Mouse (Mus musculus) forebrain, embryonic 12.5 days (tissue): Measurements from ENCODE around the gene Myo1g. TPM values are rescaled to one million over a fixed set of nuclear protein-coding genes. Genes with fewer than 3 reads are reported as not detected.

Experiments
- ATAC-seq: fragments of 200-750 bp; cut with Nextera tagmentation; 2 replicates; pipeline ENCODE4 v1.8.0; 2017; ENCODE audit warnings: moderate TSS enrichment; ENCODE audit not compliant: low FRiP score
- H3K27ac ChIP-seq: fragments of 300-500 bp; sonication (generic); 2 replicates; pipeline ENCODE4 v1.5.1; 2016; ENCODE audit warnings: mild to moderate bottlenecking
- H3K27me3 ChIP-seq: fragments of 300-500 bp; sonication (generic); 2 replicates; pipeline ENCODE4 v1.6.1; 2016; ENCODE audit warnings: mild to moderate bottlenecking
- H3K36me3 ChIP-seq: fragments of 300-500 bp; sonication (generic); replicated peaks from 2 replicates; pipeline ENCODE4 v1.6.1; 2016; ENCODE audit warnings: mild to moderate bottlenecking
- H3K4me1 ChIP-seq: fragments of 300-500 bp; sonication (generic); 2 replicates; pipeline ENCODE4 v1.6.1; 2016
- H3K4me2 ChIP-seq: fragments of 300-500 bp; sonication (generic); 2 replicates; pipeline ENCODE4 v1.6.1; 2016; ENCODE audit warnings: mild to moderate bottlenecking, moderate library complexity
- H3K4me3 ChIP-seq: fragments of 300-500 bp; sonication (generic); replicated peaks from 2 replicates; pipeline ENCODE4 v1.5.1; 2016; ENCODE audit warnings: mild to moderate bottlenecking
- H3K9ac ChIP-seq: fragments of 300-500 bp; sonication (generic); 2 replicates; pipeline ENCODE4 v1.6.1; 2016; ENCODE audit warnings: mild to moderate bottlenecking
- H3K9me3 ChIP-seq: fragments of 300-500 bp; sonication (generic); 2 replicates; pipeline ENCODE4 v1.6.1; 2016
- WGBS: fragments of 180-500 bp; shearing (Covaris S2); methylation state at CpG from one replicate; pipeline ENCODE4 v1.1.7; 2016; 5-methylcytosine and 5-hydroxymethylcytosine counted together
- polyA plus RNA-seq: library from polyadenylated mRNA; unstranded; fragments of >200 nt; fragmentation: Nextera tagmentation; extraction: Ambion mirVana; gene quantifications from 2 replicates; pipeline ENCODE4 v1.2.1, GENCODE M21; 2016

The Myo1g gene
- polyA plus RNA-seq, 1 experiment from 2014 or later: 0.31 TPM

DNA sequence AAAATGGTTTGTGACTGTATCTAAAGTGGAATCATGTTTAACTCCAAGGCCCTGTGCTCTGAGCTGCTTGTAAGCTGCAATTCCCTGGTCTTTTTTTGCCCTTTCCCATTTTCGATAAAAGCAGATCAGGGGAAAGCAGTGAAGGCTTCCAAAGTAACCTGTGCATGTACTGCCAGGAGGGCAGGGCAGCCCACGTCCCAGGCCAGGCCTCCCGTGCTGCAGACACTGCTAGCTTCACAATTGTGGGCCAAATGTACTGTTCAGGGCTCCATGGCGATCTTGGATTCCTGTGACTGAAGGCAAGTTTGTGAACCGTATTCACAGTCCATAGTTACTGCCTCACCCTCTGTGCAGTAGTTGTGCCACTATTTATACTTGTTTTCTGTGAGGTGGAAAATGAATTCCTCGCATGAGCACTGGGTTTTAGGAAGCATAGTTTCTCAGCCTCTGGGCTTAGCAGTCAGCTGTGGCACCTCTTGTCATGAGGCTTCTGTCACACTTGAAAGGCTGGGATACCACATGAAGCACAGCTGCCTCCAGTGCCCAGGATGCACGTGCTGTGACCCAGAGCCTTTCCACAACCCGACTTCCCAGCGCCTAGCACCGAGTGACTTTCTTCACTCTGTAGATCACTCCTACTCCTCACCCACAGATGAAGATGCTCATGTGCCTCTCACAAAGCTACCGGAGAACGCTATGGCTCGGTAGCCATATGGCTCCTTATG lies 39.9 kb downstream of the Myo1g start:
- Histone ChIP-seq H3K27ac (no peak overlapping the region), H3K4me3 (no peak overlapping the region), H3K36me3 (no peaks in the 10 kb centered on the region), H3K4me2 (no peak overlapping the region), H3K4me1 (peaks cover 2% of the 10 kb centered on the region; the same call in 1 of the 2 replicates), H3K9ac (no peak overlapping the region), H3K9me3 (no peaks in the 10 kb centered on the region), H3K27me3 (no peaks in the 10 kb centered on the region)
- no peak for ATAC-seq
- 82% methylated on average over 13 of the region's 13 CpGs for WGBS

DNA sequence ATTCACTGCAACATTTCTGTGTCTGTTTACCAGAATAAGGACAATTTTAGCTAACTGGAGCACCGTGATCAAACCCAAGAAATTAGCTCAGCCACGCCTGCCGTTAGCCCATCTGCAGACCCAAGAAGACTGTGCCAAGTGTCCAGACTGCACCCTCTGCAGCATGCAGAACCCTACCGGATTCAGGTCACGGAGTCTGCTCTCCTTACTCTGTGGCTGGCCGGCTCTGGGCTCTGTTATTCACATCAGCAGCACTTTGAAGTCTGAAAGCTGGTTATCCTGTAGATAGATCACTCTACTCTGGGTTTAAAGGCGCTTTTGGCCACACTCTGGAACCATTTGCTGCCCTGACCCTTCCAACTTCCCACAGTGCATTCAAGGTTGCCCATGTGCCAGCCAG lies 40.6 kb downstream of the Myo1g start:
- Histone ChIP-seq H3K9ac (no peak overlapping the region), H3K36me3 (no peaks in the 10 kb centered on the region), H3K9me3 (no peaks in the 10 kb centered on the region), H3K4me1 (peaks cover 2% of the 10 kb centered on the region; the same call in 1 of the 2 replicates), H3K27ac (no peak overlapping the region), H3K4me3 (no peak overlapping the region), H3K27me3 (no peaks in the 10 kb centered on the region), H3K4me2 (no peak overlapping the region)
- WGBS: 73% methylated on average over 7 of the region's 7 CpGs
- ATAC-seq: no peak

DNA sequence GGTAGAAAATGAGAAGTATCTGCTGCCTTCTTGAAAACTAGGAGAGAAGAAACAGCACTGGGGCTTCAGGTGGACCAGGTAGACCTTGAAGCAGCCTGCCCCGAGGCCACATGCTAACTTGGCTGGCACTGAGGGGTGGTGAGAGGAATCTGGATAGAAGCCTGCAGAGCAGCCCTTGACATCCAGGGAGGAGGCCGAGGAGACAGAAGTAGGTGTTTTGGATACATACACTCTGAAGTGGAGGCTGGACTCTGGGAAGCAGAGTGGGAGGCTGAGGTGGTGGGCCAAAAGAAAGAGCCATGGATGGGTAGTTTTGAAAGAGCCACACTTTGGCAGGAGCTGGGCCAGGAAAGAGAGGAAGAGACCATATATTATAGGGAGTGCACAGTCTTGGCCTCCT lies 41.5 kb downstream of the Myo1g start:
- Histone ChIP-seq H3K27ac (no peak overlapping the region), H3K9me3 (no peaks in the 10 kb centered on the region), H3K4me2 (no peak overlapping the region), H3K36me3 (no peaks in the 10 kb centered on the region), H3K27me3 (no peaks in the 10 kb centered on the region), H3K9ac (no peak overlapping the region), H3K4me3 (no peak overlapping the region), H3K4me1 (peaks cover 5% of the 10 kb centered on the region)
- no peak for ATAC-seq
- WGBS: 85% methylated on average over 2 of the region's 2 CpGs

DNA sequence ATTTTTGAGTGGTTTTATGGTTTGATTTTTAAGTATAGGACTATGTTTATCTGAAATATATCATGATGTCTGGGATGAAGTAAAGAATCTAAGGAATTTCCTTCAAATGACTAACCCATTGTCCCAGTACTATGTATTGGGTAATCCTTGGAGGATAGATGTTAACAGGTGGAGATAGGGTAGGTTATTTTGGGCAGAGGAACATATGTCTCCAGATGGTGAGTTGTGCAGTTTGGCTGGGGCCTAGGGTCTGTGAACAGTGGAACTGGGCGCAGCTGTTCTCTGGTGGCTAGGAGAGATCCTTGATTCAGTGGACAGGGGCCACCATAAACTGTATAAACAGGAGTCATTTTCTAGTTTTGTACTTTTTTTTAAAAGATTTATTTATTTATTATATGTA lies 43.4 kb downstream of the Myo1g start:
- no peak overlapping the region for H3K4me2 ChIP-seq
- 93% methylated on average over 1 of the region's 1 CpGs for WGBS
- ATAC-seq: no peak
- no peaks in the 10 kb centered on the region for H3K9me3 ChIP-seq
- no peak overlapping the region for H3K27ac ChIP-seq
- no peak overlapping the region for H3K9ac ChIP-seq
- 0 out of 2 replicates have a peak, but pooled peaks cover 3% of the 10 kb centered on the region for H3K36me3 ChIP-seq
- H3K27me3 ChIP-seq: no peaks in the 10 kb centered on the region
- H3K4me1 ChIP-seq: peaks cover 20% of the 10 kb centered on the region
- H3K4me3 ChIP-seq: no peak overlapping the region

DNA sequence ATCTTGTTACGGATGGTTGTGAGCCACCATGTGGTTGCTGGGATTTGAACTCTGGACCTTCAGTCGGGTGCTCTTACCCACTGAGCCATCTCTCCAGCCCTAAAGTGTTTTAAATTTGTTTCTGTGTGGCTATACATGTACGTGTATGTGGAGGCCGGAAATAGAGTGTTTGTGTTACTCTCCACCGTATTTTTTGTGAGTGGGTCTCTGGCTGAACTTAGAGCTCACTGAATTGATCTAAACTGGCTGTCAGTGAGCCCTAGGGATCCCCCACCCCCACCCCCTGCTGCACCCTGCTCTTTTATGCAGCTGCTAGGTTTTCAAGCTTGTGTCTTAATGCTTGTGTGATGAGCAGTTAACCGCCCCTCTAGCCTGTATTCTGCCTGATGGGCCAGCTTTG lies 43.9 kb downstream of the Myo1g start:
- H3K4me1 ChIP-seq: peaks cover 23% of the 10 kb centered on the region
- H3K4me2 ChIP-seq: no peak overlapping the region

DNA sequence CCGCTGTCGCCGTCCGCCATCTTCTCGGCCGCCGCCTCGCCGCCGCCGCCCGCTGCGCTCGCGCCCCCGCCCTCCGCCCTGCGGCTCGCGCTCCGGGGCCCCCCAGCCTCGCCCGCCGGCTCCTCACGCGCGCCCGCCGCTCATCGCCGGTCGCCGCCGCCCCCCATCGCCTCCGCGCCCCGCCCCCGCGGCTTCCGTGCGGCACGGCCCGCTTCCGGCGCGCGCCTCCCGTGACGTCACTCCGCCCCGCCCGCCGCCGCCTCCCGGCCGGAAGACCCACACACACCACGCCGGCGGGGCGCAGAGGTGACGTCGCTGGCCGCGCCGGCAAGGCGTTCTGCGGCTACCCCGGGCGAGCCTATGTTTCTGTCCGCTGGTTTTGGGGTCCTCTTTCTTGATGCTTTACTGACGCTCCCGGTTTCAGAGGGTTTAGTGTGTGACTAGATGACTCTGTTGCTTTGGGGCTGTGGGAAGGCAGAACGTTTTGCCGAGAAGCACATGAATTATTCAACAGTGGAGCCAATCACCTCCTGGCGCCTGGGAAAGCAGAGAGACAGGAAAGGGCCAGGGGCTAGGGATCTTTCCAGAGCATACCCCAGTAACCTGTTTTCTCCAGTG lies 44.8 kb downstream of the Myo1g start, which contains the start of gene Purb:
Gene Purb (minus strand): TSS at position 51 of the 618 bp plus-strand sequence.
- Histone ChIP-seq H3K4me2 (peak within 1 kb of the TSS; percentile 86), H3K27me3 (no peaks in the 10 kb centered on the region), H3K36me3 (0 out of 2 replicates have a peak, but pooled peaks cover 6% of the 10 kb centered on the region), H3K9me3 (no peaks in the 10 kb centered on the region), H3K4me3 (peak within 1 kb of the TSS; percentile 99), H3K27ac (peak within 1 kb of the TSS; percentile 97), H3K9ac (peak within 1 kb of the TSS; percentile 95), H3K4me1 (peaks cover 31% of the 10 kb centered on the region)
- 0% methylated on average over 30 of the region's 76 CpGs for WGBS
- peak; percentile 95 for ATAC-seq

More for the DNA sequence above, 43.9 kb downstream of the Myo1g start:
- 77% methylated on average over 6 of the region's 6 CpGs for WGBS
- ATAC-seq: no peak
- Histone ChIP-seq H3K27me3 (no peaks in the 10 kb centered on the region), H3K9me3 (no peaks in the 10 kb centered on the region), H3K36me3 (0 out of 2 replicates have a peak, but pooled peaks cover 3% of the 10 kb centered on the region), H3K9ac (no peak overlapping the region), H3K4me3 (no peak overlapping the region), H3K27ac (0 out of 2 replicates have a peak overlapping the region, but pooled peaks have one; percentile 36)

DNA sequence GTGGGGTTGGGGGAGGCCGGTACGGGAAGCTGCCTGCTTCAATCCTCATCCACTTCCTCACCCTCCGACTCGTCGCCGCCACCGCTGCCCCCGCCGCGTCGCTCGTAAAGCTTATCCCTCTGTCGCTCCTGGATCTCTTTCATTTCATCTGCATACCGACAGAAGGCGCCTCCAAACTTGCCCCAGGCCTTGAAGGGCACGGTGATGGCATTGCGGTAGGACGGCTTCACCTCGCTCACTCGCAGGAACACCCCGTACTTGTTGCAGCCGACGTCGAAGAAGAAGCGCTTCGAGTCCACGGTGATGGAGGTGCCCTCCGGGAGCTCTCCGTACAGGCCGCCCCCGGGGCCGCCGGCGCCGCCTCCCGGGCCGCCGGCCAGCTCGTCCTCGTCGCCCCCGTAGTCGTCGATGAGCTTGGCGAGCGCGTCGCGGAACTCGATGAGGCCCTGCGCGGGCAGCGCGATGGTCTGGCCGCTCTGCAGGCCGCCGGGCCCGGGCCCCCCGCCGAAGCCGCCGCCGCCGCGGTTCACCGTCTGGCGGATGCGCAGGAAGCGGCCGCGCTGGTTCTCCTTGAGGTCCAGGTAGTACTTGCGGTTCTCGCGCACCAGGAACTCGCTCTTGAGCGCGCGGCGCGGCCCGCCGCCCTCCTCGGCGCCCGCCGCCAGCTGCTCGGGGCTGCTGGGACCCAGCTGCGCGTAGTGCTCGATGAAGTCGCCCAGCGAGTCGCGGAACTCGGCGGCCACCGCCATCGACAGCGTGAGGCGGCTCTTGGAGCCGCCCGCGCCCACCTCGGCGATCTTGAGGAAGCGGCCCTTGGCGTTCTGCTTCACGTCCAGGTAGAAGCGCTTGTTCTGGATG lies 45.7 kb downstream of the Myo1g start:
- peak overlapping the region; percentile 95 for H3K9ac ChIP-seq
- no peaks in the 10 kb centered on the region for H3K9me3 ChIP-seq
- peak overlapping the region; percentile 97 for H3K27ac ChIP-seq
- H3K4me2 ChIP-seq: peak overlapping the region; percentile 86
- H3K27me3 ChIP-seq: no peaks in the 10 kb centered on the region
- WGBS: under 1% methylated on average over 108 of the region's 109 CpGs
- ATAC-seq: peak; percentile 36
- H3K36me3 ChIP-seq: peaks cover 8% of the 10 kb centered on the region; the same call in 1 of the 2 replicates
- peak overlapping the region; percentile 99 for H3K4me3 ChIP-seq
- peaks cover 40% of the 10 kb centered on the region for H3K4me1 ChIP-seq

DNA sequence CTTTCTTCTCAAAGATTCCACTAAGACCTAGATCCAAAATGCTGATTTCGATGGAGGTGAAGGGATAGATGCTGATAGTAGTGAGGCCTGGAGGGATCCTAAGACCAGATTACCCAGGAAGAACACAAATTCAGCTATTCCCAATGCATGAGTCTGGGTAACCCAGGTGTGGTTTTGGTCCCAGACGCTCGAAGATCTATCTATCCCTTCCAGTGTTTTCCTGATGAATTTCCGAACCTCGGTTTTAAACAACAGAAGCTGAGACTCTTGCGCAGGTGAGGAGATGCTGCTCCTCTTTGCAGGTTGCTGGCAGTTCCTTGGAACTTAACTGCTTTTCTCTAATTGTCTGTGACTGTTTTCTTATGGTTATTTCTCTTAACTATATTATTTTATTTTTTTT lies 46.4 kb downstream of the Myo1g start:
- H3K27me3 ChIP-seq: no peaks in the 10 kb centered on the region
- no peaks in the 10 kb centered on the region for H3K9me3 ChIP-seq
- H3K36me3 ChIP-seq: peaks cover 11% of the 10 kb centered on the region; the same call in 1 of the 2 replicates
- H3K4me3 ChIP-seq: peak overlapping the region; percentile 99
- peak overlapping the region; percentile 86 for H3K4me2 ChIP-seq
- H3K27ac ChIP-seq: no peak overlapping the region
- no peak for ATAC-seq
- H3K4me1 ChIP-seq: peaks cover 43% of the 10 kb centered on the region
- peak overlapping the region; percentile 95 for H3K9ac ChIP-seq
- 43% methylated on average over 6 of the region's 6 CpGs for WGBS

DNA sequence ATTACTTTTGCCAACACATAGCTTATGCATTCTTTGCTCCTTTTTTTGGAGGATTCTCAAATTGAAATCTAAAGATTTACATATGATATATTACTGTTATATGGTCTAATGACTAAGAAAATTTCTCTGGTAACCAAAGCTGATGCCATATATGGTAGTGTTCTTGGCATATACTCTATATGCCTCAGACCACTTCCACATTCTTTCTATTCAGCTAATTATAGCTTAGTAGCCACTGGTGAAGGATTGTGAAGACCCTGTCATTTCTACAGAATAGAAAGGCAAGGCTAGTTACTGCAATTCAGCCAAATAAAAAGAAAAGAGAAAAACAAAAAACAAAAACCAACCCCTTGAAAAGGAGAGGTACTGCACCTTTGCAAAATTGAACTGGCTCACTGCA lies 48.7 kb downstream of the Myo1g start:
- ATAC-seq: no peak
- Histone ChIP-seq H3K27me3 (no peaks in the 10 kb centered on the region), H3K27ac (no peak overlapping the region), H3K36me3 (peaks cover 18% of the 10 kb centered on the region; the same call in 1 of the 2 replicates), H3K9me3 (no peaks in the 10 kb centered on the region), H3K4me2 (peak overlapping the region; percentile 86), H3K4me3 (peak overlapping the region; percentile 38), H3K9ac (peak overlapping the region; percentile 49), H3K4me1 (peaks cover 48% of the 10 kb centered on the region)

DNA sequence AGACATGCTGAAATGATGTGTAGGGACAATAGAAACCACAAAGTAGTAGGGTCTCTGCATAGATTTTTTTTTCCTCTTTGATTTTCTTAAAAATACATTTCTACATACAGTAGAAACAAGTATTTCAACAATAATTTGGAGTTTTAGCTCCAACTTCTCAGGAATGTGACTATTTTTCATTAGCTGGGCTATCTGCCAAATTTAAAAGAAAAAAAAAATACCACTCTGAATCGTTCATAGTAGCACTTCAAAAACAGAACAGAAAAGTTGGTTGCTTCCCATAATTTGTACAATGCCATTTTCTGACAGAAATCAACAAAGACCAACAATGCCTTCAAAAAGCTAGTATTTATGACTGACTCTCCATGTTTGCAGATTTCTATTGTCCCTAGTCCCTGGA lies 49.3 kb downstream of the Myo1g start:
- H3K9me3 ChIP-seq: no peaks in the 10 kb centered on the region
- no peak for ATAC-seq
- H3K9ac ChIP-seq: peak overlapping the region; percentile 49
- peak overlapping the region; percentile 63; the same call in 1 of the 2 replicates for H3K27ac ChIP-seq
- H3K4me3 ChIP-seq: peak overlapping the region; percentile 38
- WGBS: 40% methylated on average over 1 of the region's 1 CpGs
- H3K4me1 ChIP-seq: peaks cover 48% of the 10 kb centered on the region
- peaks cover 23% of the 10 kb centered on the region for H3K36me3 ChIP-seq
- H3K4me2 ChIP-seq: peak overlapping the region; percentile 86
- no peaks in the 10 kb centered on the region for H3K27me3 ChIP-seq

DNA sequence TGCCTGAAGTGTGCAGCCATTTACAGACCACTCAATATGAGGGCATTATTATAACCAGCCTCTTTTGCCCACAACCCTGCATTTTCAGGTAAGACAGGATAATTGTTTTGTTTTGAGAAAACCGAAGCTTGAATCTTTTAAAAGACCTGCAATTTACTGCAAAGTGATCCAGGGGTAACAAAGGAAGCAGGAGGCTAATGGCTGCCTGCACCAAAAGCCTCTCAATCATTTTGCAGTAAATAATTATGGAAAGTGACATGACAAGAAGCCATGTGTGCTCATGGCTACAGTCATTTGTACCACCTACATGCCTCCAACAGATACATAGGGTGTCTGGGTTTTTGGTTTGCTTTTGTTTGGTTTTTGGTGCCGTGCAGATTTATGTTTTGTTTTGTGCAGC lies 49.7 kb downstream of the Myo1g start:
- ATAC-seq: no peak
- 54% methylated on average over 2 of the region's 2 CpGs for WGBS
- Histone ChIP-seq H3K4me1 (peaks cover 48% of the 10 kb centered on the region), H3K27me3 (no peaks in the 10 kb centered on the region), H3K36me3 (peaks cover 28% of the 10 kb centered on the region), H3K4me2 (peak overlapping the region; percentile 86), H3K27ac (peak overlapping the region; percentile 63; the same call in 1 of the 2 replicates), H3K9me3 (no peaks in the 10 kb centered on the region), H3K4me3 (peak overlapping the region; percentile 38), H3K9ac (peak overlapping the region; percentile 48)

DNA sequence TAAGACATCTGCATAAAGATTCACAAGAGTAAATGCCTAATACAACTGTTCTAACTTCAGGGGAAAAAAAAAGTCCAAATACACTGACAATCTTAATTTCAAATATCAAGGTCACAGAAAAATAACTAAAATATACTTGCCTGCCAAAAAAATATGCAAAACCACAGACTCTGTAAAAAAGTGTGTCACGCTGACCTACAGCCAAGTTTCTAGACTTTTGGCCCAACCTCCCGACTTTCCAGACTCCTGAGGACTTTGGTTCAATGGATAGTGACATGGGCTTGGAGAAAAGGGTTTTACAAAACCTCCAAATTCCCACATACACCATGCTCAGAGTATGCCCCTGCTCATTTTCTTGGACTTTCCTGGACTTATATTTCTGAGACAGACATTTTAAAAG lies 52.2 kb downstream of the Myo1g start:
- Histone ChIP-seq H3K9me3 (no peaks in the 10 kb centered on the region), H3K4me3 (no peak overlapping the region), H3K4me1 (peaks cover 37% of the 10 kb centered on the region), H3K4me2 (no peak overlapping the region), H3K9ac (no peak overlapping the region), H3K27me3 (no peaks in the 10 kb centered on the region), H3K36me3 (peaks cover 36% of the 10 kb centered on the region), H3K27ac (no peak overlapping the region)
- ATAC-seq: no peak
- 89% methylated on average over 2 of the region's 2 CpGs for WGBS
